Mouse (Mus musculus): ENCODE measurements around the gene Cxcr6. TPM values are rescaled to one million over a fixed set of nuclear protein-coding genes. Genes with fewer than 3 reads are reported as not detected.

The Cxcr6 gene
- total RNA-seq, 1 experiment, result 1.3 TPM

- in situ Hi-C loops (cut with MboI; ENCODE audit: low sequenced_read_pairs in 2 of 2, unreplicated experiment in 2 of 2), result no loop called here
- no peaks in the 10 kb centered on the region; the same call in 1 of the 2 replicates for H3K36me3 ChIP-seq (ENCODE audit: control insufficient read depth, insufficient read depth, low read length, poor library complexity, severe bottlenecking)
- TF ChIP-seq CHD2 (IDR thresholded peaks at IDR 0.05; ENCODE audit: low read depth, low read length) (no peak), ZC3H11A (IDR thresholded peaks at IDR 0.05; ENCODE audit: borderline replicate concordance, low read depth, low read length) (no peak), ZNF384 (IDR thresholded peaks at IDR 0.05; ENCODE audit: low read depth, low read length) (no peak), MAFK (IDR thresholded peaks at IDR 0.05; ENCODE audit: insufficient read depth, low read depth, low read length) (no peak), HCFC1 (IDR thresholded peaks at IDR 0.05; ENCODE audit: borderline replicate concordance, insufficient read depth, low read length) (no peak)
- DNase-seq (ENCODE audit: low read depth, low spot score), result no peak
- no peak overlapping the region for H3K27ac ChIP-seq (ENCODE audit: insufficient read depth, low read depth, low read length, poor library complexity, severe bottlenecking)
- no peaks in the 10 kb centered on the region for H3K9me3 ChIP-seq (ENCODE audit: control insufficient read depth, insufficient read depth, low read depth, low read length)
- H3K9ac ChIP-seq (ENCODE audit: insufficient read depth, low read depth, low read length, poor library complexity, severe bottlenecking), result no peak overlapping the region
- H3K4me3 ChIP-seq (ENCODE audit: insufficient read depth in 1 of 2, low read depth in 1 of 2, low read length in 2 of 2, poor library complexity in 1 of 2, severe bottlenecking in 1 of 2), result no peak overlapping the region
- H3K4me1 ChIP-seq (ENCODE audit: control insufficient read depth in 2 of 2, insufficient read depth in 2 of 2, low read length in 2 of 2, poor library complexity in 1 of 2), result no peaks in the 10 kb centered on the region
Observed at GRCm38 (mm10) chr9:123845120-123845519, 38.8 kb downstream of the Cxcr6 start.

DNA sequence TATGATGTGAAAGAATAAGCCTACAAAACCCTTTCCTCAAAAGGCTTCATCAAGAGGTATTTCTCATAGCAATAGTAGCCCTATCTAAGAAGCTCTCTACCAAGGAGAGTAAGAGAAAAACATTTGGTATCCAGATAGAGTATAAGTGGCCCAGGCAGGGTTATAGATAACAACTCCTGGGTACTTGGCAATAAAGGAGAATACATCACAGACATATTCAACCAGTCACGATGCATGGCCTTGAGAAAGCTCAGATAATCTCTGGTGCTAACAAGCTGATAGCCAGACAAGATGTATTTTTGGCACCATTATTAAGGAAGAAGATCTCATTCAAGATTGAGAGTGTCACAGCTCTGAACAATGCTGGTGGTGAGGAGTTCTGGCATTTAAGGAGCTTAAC, 40.2 kb downstream of the Cxcr6 start:
- no peak for DNase-seq (ENCODE audit: low read depth, low spot score)
- no peaks in the 10 kb centered on the region for H3K4me1 ChIP-seq (ENCODE audit: control insufficient read depth in 2 of 2, insufficient read depth in 2 of 2, low read length in 2 of 2, poor library complexity in 1 of 2)
- TF ChIP-seq CHD2 (IDR thresholded peaks at IDR 0.05; ENCODE audit: low read depth, low read length), result no peak
- no peak for TF ChIP-seq ZNF384 (IDR thresholded peaks at IDR 0.05; ENCODE audit: low read depth, low read length)
- no peak for TF ChIP-seq ZC3H11A (IDR thresholded peaks at IDR 0.05; ENCODE audit: borderline replicate concordance, low read depth, low read length)
- no peak for TF ChIP-seq MAFK (IDR thresholded peaks at IDR 0.05; ENCODE audit: insufficient read depth, low read depth, low read length)
- TF ChIP-seq HCFC1 (IDR thresholded peaks at IDR 0.05; ENCODE audit: borderline replicate concordance, insufficient read depth, low read length), result no peak
- no peak overlapping the region for H3K9ac ChIP-seq (ENCODE audit: insufficient read depth, low read depth, low read length, poor library complexity, severe bottlenecking)
- no peak overlapping the region for H3K4me3 ChIP-seq (ENCODE audit: insufficient read depth in 1 of 2, low read depth in 1 of 2, low read length in 2 of 2, poor library complexity in 1 of 2, severe bottlenecking in 1 of 2)
- in situ Hi-C loops (cut with MboI; ENCODE audit: low sequenced_read_pairs in 2 of 2, unreplicated experiment in 2 of 2), result no loop called here
- no peak overlapping the region for H3K27ac ChIP-seq (ENCODE audit: insufficient read depth, low read depth, low read length, poor library complexity, severe bottlenecking)
- no peaks in the 10 kb centered on the region; the same call in 1 of the 2 replicates for H3K36me3 ChIP-seq (ENCODE audit: control insufficient read depth, insufficient read depth, low read length, poor library complexity, severe bottlenecking)
- no peaks in the 10 kb centered on the region for H3K9me3 ChIP-seq (ENCODE audit: control insufficient read depth, insufficient read depth, low read depth, low read length)

DNA sequence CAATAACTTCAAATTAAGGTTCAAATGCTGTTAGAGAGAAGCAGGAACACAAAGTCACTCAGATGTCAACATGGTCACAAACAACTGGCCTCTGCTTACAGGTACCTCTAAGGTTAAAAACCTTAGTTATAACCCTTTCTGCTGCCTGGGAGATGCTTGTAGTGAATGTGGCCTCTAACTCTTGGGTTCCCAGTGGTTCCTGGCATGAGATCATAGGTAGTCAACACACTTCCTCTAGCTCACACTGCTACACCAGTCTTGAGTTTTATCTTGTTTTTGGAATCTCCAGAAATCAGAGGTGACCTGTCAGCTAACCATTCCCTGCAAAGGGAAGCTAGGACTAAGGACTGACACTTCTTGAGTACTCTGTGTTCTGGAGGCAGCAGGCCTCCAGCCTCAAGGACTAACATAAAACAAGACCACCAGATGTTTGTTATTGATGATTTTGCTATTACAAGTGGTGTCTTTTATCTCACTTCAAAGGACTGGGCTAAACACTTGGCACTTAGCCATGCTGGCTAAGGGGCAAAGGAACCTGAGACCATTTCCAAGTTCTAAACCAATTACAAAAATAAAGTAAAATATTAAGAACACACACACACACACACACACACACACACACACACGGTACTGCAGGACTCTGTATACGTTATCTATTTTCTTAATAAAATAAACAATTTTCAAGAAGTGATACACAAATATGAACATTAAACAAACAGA, 43.9 kb downstream of the Cxcr6 start:
- DNase-seq (ENCODE audit: low read depth, low spot score), result no peak
- TF ChIP-seq HCFC1 (IDR thresholded peaks at IDR 0.05; ENCODE audit: borderline replicate concordance, insufficient read depth, low read length), result no peak
- TF ChIP-seq ZC3H11A (IDR thresholded peaks at IDR 0.05; ENCODE audit: borderline replicate concordance, low read depth, low read length), result no peak
- TF ChIP-seq ZNF384 (IDR thresholded peaks at IDR 0.05; ENCODE audit: low read depth, low read length), result no peak
- TF ChIP-seq MAFK (IDR thresholded peaks at IDR 0.05; ENCODE audit: insufficient read depth, low read depth, low read length), result no peak
- TF ChIP-seq CHD2 (IDR thresholded peaks at IDR 0.05; ENCODE audit: low read depth, low read length), result no peak
- H3K9me3 ChIP-seq (ENCODE audit: control insufficient read depth, insufficient read depth, low read depth, low read length), result no peaks in the 10 kb centered on the region
- no peaks in the 10 kb centered on the region for H3K36me3 ChIP-seq (ENCODE audit: control insufficient read depth, insufficient read depth, low read length, poor library complexity, severe bottlenecking)
- H3K4me1 ChIP-seq (ENCODE audit: control insufficient read depth in 2 of 2, insufficient read depth in 2 of 2, low read length in 2 of 2, poor library complexity in 1 of 2), result no peaks in the 10 kb centered on the region
- H3K27ac ChIP-seq (ENCODE audit: insufficient read depth, low read depth, low read length, poor library complexity, severe bottlenecking), result no peak overlapping the region
- H3K4me3 ChIP-seq (ENCODE audit: insufficient read depth in 1 of 2, low read depth in 1 of 2, low read length in 2 of 2, poor library complexity in 1 of 2, severe bottlenecking in 1 of 2), result no peak overlapping the region
- in situ Hi-C loops (cut with MboI; ENCODE audit: low sequenced_read_pairs in 2 of 2, unreplicated experiment in 2 of 2), result no loop called here
- H3K9ac ChIP-seq (ENCODE audit: insufficient read depth, low read depth, low read length, poor library complexity, severe bottlenecking), result no peak overlapping the region

- no peak for TF ChIP-seq HCFC1 (IDR thresholded peaks at IDR 0.05; ENCODE audit: borderline replicate concordance, insufficient read depth, low read length)
- TF ChIP-seq ZNF384 (IDR thresholded peaks at IDR 0.05; ENCODE audit: low read depth, low read length), result no peak
- TF ChIP-seq ZC3H11A (IDR thresholded peaks at IDR 0.05; ENCODE audit: borderline replicate concordance, low read depth, low read length), result no peak
- TF ChIP-seq MAFK (IDR thresholded peaks at IDR 0.05; ENCODE audit: insufficient read depth, low read depth, low read length), result no peak
- in situ Hi-C loops (cut with MboI; ENCODE audit: low sequenced_read_pairs in 2 of 2, unreplicated experiment in 2 of 2), result no loop called here
- Histone ChIP-seq H3K4me3 (ENCODE audit: insufficient read depth in 1 of 2, low read depth in 1 of 2, low read length in 2 of 2, poor library complexity in 1 of 2, severe bottlenecking in 1 of 2) (peak overlapping the region; percentile 71 to 87), H3K9ac (ENCODE audit: insufficient read depth, low read depth, low read length, poor library complexity, severe bottlenecking) (no peak overlapping the region), H3K9me3 (ENCODE audit: control insufficient read depth, insufficient read depth, low read depth, low read length) (no peaks in the 10 kb centered on the region), H3K36me3 (ENCODE audit: control insufficient read depth, insufficient read depth, low read length, poor library complexity, severe bottlenecking) (no peaks in the 10 kb centered on the region), H3K27ac (ENCODE audit: insufficient read depth, low read depth, low read length, poor library complexity, severe bottlenecking) (no peak overlapping the region), H3K4me1 (ENCODE audit: control insufficient read depth in 2 of 2, insufficient read depth in 2 of 2, low read length in 2 of 2, poor library complexity in 1 of 2) (no peaks in the 10 kb centered on the region)
- no peak for DNase-seq (ENCODE audit: low read depth, low spot score)
Observed at GRCm38 (mm10) chr9:123850705-123851061, 44.4 kb downstream of the Cxcr6 start.

Data from ES-E14 (cell line).